Mouse (Mus musculus) embryonic fibroblast, embryonic 13.5 days (primary cell): ENCODE measurements at regions not wholly inside any gene's neighbourhood (a gene's known extent, or its start where the extent isn't known, plus 50 kb on each side); places are given as distances from the start of the nearest gene placed in this dataset.

Experiments
- H3K27ac ChIP-seq: 2 replicates; pipeline ENCODE4 v1.5.1; 2012; ENCODE audit warnings: low read length, control low read depth, inconsistent platforms; ENCODE audit not compliant: insufficient read depth
- H3K4me1 ChIP-seq: 2 replicates; pipeline ENCODE4 v1.6.1; 2011; ENCODE audit warnings: low read length; ENCODE audit not compliant: control insufficient read depth, insufficient read depth
- H3K4me3 ChIP-seq: 2 replicates; pipeline ENCODE4 v1.5.1; 2011; ENCODE audit warnings: mild to moderate bottlenecking, control low read depth, low read length; ENCODE audit not compliant: insufficient read depth
- CTCF ChIP-seq: IDR thresholded peaks from 2 replicates; pipeline ENCODE4 v1.5.1; 2011; ENCODE audit warnings: mild to moderate bottlenecking, control low read depth, low read length, moderate library complexity, borderline replicate concordance; ENCODE audit not compliant: insufficient read depth
- POLR2A ChIP-seq: IDR thresholded peaks from 2 replicates; pipeline ENCODE4 v1.6.1; 2011; ENCODE audit warnings: low read depth, mild to moderate bottlenecking, control low read depth, low read length, moderate library complexity

DNA sequence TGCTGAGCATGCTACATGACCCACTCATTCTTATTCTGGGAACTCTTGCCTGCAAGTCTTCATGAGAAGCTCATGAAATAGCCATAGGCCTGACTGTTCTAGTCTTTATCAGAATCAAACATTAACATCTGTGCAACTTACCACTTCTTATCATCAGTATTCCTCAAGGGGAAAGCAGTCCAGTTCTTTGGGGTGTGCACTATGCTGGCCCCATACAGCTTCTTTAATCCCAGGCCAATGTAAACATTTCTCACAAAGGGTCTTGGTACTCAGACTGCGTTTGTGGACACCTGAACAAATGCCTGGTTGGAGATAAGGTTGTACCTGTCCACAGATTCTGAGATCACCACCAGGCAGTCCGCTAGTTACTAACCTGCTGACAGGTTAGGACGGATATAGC is 51.3 kb downstream of the 3110018I06Rik start:
- no peak overlapping the region for H3K27ac ChIP-seq
- H3K4me3 ChIP-seq: no peak overlapping the region
- no peak for TF ChIP-seq CTCF
- no peak for TF ChIP-seq POLR2A
- H3K4me1 ChIP-seq: no peaks in the 10 kb centered on the region

DNA sequence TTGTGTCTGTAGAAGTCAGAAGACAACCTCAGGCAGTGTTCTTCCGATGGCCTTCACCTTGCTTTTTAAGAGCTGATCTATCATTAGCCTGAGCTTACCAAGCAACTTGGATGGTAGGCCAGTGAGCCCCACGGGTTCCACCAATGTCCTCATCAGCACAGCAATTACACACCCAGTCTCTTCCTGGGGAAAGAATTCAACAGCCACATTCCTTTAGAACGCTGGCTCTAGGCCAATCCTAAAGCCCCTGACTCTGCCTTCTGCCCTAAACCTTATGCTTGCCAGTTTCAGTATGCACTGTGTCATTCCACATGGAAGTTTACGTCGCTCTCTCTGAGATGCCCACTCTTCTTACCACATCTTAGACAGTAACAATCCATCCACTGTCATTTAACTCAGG is 52.8 kb downstream of the 3110018I06Rik start:
- no peak for TF ChIP-seq POLR2A
- TF ChIP-seq CTCF: no peak
- no peak overlapping the region for H3K27ac ChIP-seq
- no peaks in the 10 kb centered on the region for H3K4me1 ChIP-seq
- no peak overlapping the region for H3K4me3 ChIP-seq

DNA sequence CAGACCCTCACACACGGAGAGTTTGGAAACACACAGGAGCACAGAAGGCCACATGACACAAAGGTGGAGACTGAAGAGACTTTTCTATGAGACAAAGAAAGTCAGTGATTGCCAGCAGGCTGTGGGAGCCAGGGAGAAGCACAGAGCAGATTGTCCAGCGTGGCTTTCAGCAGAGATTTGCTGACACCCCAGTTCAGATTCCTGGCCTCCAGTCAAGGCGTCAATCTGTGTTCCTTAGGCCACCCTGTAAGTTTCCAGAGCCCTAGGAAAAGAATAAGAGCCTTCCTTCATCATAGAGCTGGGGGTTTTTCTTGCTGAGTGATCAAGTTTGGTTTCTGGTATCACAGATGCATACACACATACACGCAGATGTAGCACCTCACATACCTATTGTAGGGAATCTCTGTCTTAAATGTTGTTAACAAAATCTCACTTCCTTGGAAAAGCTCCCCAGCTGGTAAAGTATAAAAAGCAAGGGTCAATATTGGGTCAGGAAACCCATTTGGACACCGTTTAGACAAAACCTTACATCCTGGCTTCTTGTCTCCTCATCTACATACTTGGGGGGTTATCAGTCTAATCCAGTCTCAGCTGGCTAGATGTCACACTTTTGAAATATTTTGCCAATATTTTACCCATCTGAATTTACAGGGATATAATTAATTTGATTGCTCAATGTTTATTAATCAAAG is 58.9 kb downstream of the 3110018I06Rik start:
- Histone ChIP-seq H3K4me3 (no peak overlapping the region), H3K4me1 (no peaks in the 10 kb centered on the region), H3K27ac (no peak overlapping the region)
- TF ChIP-seq CTCF: no peak
- no peak for TF ChIP-seq POLR2A

DNA sequence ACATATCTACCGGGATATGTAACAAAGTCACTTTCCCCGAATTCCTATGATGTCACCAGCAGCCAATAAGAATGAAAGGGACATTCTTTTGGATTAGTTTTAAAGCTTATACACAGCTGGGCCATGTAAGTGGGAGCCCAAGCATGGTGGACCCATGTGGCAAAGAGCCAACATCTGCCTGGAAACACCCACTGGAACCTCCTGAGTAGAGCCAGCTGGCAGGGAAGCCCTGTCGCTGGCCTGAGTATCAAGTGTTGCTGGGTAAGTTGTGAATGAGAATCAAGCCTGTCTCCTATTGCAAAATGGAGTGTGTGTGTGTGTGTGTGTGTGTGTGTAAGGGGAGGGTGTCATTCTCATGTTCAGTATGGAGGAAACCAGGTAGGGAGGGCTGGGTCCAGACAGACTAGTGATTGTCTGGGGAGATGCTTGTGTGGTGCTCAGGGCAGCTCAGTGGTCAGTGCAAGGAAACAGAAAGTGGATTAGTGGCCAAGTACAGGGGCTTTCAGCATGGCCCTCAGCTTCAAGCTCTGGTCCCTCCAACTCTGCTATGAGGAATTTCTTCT is 59.5 kb downstream of the 3110018I06Rik start:
- no peaks in the 10 kb centered on the region for H3K4me1 ChIP-seq
- no peak overlapping the region for H3K4me3 ChIP-seq
- TF ChIP-seq POLR2A (no peak), CTCF (no peak)
- no peak overlapping the region for H3K27ac ChIP-seq

DNA sequence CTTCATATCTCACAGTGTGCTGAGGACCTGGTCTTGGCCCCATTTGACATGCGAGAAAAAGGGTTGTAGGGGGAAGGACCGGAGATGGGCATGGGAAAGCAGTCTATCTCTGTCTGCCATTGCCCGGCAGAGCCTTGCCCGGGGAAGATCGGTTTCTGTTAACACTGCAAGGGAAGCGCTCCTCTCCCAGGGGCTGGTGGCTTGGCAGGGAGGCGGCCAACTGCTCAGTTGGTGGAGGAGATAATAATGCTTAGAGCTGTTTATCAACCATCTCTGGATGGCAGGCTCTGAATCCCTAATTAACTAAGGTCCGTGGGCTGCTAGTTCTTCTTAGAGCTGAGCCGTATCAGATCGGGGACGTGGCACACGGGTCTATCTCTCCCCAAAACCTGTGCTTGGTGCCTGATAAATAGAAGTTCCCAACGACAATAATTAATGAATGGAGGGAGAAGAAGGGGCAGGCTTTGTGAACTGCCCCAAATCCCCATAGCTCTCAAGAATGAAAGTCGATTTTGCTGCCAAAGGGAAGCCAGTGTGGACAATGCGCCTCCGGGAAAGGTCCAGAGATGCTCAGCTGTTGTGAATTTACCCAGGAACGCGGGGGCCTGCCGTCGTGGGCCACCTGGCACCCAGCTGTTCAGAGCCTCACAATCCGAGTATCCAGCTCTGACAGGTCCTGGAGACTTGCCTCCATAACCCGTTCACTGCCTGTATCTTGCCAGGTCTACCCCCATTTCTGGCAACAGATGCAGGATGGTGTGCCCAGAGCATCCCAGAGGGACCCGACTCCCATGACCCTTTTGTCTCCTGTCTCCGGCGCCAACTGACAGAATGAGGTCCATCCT is 61.2 kb downstream of the 3110018I06Rik start:
- TF ChIP-seq CTCF: no peak
- TF ChIP-seq POLR2A: no peak
- H3K4me3 ChIP-seq: no peak overlapping the region
- no peak overlapping the region for H3K27ac ChIP-seq
- no peaks in the 10 kb centered on the region for H3K4me1 ChIP-seq

DNA sequence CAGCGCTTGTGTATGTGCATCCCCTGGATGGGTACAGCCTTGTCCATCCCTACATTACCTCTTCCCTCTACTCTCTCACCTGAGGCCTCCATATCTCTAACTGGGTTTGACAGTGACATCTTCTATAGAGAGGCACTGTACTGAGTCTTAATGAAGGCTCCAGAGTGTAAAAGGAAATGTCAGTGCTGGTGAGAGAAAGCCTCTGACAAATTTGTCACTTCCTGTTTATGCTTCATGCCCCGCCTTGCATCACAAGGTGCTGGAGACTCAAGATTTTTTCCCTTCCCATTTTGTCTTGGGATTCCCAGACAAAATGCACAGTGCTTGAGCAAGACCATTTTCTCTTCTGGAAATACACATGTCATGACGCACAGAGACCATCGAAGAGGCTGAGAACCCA is 70.8 kb downstream of the 3110018I06Rik start:
- Histone ChIP-seq H3K4me1 (no peaks in the 10 kb centered on the region), H3K4me3 (no peak overlapping the region)
- TF ChIP-seq POLR2A: no peak
- TF ChIP-seq CTCF: no peak

DNA sequence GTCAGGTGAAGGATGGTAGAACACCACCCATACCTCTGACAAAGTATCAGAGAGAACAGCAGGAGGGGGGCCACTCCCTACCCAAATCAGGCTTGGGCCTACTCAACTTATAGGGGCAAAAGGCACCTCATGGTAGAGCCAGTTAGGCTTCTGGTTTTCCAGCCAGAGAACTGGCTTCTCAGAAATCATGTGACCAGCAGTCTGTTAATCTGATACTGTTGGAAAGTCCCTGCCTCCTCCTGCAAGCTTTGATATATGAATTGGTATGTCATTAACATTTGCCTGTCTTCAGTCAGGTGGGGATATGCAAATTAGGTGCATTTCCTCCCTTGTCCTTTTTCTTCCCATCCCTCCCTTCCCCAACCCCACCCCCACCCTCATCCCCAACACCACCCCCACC is 71.7 kb downstream of the 3110018I06Rik start:
- Histone ChIP-seq H3K4me1 (no peaks in the 10 kb centered on the region), H3K4me3 (no peak overlapping the region), H3K27ac (no peak overlapping the region)
- TF ChIP-seq POLR2A (no peak), CTCF (no peak)

More for the DNA sequence above, 70.8 kb downstream of the 3110018I06Rik start:
- H3K27ac ChIP-seq: no peak overlapping the region

DNA sequence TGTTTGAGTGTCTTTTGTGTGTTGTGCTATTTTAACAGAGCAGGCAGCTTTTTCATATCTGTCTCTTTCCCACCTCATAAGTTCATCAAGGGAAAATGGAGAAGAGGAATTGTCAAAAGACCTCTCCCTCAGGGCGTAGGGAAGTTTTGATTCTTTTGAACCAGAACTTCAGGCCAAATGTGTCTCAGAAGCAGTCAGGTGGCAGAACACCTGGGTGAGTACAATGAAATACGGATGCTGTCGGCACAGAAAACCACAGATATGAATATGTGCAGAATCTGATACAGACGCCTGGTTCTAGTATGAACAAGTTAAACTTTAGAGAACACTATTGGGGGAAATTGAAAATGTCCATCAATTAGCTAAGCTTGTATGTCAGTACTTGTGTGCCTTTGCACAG is 84.2 kb downstream of the 3110018I06Rik start:
- TF ChIP-seq POLR2A (no peak), CTCF (no peak)
- Histone ChIP-seq H3K27ac (no peak overlapping the region), H3K4me3 (no peak overlapping the region), H3K4me1 (no peaks in the 10 kb centered on the region)

DNA sequence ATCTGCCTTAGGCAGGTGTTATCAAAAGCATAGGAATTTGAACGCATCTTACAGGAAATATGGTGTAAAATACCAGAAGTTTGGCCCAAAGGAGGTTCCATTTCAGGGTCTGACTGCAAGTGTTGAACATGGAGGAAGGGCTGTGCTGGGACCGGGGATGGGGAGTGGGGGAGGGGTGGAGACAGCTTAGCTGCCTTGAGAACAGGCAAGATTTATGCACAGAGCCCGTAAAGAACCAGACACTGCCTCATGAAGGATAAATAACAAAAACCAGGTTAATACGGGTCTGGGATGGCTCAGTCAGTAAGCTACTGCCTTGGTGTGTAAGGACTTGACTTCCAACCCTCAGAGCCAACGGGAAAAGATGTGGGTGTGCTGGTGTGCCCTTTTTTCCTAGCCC is 91.1 kb downstream of the 3110018I06Rik start:
- Histone ChIP-seq H3K4me1 (no peaks in the 10 kb centered on the region), H3K4me3 (no peak overlapping the region), H3K27ac (no peak overlapping the region)
- no peak for TF ChIP-seq CTCF
- TF ChIP-seq POLR2A: no peak

DNA sequence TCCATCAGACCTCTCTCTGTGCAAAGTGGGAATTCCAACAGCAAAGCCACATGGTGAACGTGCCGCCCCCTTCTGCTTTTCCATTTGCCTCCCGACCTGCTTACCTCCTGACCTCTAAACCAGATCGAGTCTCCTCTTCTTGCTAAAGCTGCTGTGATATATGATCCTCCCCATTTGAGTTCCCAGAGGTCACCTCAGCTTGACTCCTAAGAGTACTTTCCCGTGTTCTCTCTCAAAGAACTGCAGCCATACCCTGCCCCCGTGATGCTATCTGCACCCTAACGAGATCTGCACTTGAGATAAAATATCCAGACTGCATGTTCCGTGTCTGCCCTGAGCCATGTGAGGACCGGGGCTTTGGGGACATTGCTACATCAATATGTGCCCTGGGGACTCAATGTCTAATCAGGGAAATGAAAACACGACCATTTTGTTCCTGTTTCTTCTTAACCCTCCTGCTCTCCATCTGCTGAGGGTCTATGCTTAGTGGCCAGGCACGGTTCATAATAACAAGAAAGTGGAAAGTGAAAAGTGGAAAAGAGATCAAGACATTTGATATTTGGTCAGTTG is 94.8 kb downstream of the 3110018I06Rik start:
- no peaks in the 10 kb centered on the region for H3K4me1 ChIP-seq
- no peak overlapping the region for H3K27ac ChIP-seq
- no peak overlapping the region for H3K4me3 ChIP-seq
- TF ChIP-seq CTCF (no peak), POLR2A (no peak)
